Mouse (Mus musculus): ENCODE results near the gene Olfr654. TPM values are rescaled to one million over a fixed set of nuclear protein-coding genes. Genes with fewer than 3 reads are reported as not detected.

Olfr654 gene
- not detected for total RNA-seq (2022)

GRCm38 (mm10) chr7:104586725-104587124, at the start of gene Olfr654:
Olfr654 (plus strand) TSS chr7:104587025.
- DNase-seq = no peak

GRCm38 (mm10) chr7:104549833-104550232, 37.0 kb upstream of the Olfr654 start, which contains the start of gene Olfr651:
Olfr651 (plus strand) TSS chr7:104550133.
- no peak for DNase-seq

GRCm38 (mm10) chr7:104552700-104553099, 34.1 kb upstream of the Olfr654 start:
- DNase-seq = no peak

GRCm38 (mm10) chr7:104560601-104561000, 26.2 kb upstream of the Olfr654 start, which contains the start of gene Olfr652:
Olfr652 (plus strand) TSS chr7:104560901.
- DNase-seq = no peak

GRCm38 (mm10) chr7:104577014-104577413, 9.8 kb upstream of the Olfr654 start, which contains the start of gene Olfr653:
Olfr653 (plus strand) TSS chr7:104577314.
- no peak for DNase-seq

- DNase-seq = no peak
These were observed 6.0 kb upstream of the Olfr654 start for GRCm38 (mm10) chr7:104580846-104581245.

- DNase-seq = no peak
These were observed 5.4 kb upstream of the Olfr654 start for GRCm38 (mm10) chr7:104581429-104581828.

- no peak for DNase-seq
These were observed 1.4 kb downstream of the Olfr654 start for GRCm38 (mm10) chr7:104588274-104588673.

GRCm38 (mm10) chr7:104601679-104602078, 14.9 kb downstream of the Olfr654 start, which contains the start of gene Olfr655:
Olfr655 (minus strand) TSS chr7:104601779.
- DNase-seq = no peak

- peak; percentile 2 for DNase-seq
These were observed 16.3 kb downstream of the Olfr654 start for GRCm38 (mm10) chr7:104603173-104603572.

GRCm38 (mm10) chr7:104604727-104605126, 17.9 kb downstream of the Olfr654 start:
- no peak for DNase-seq

- no peak for DNase-seq
These were observed 26.8 kb downstream of the Olfr654 start, which contains the start of gene Olfr656 for GRCm38 (mm10) chr7:104613655-104614054. Olfr656 (plus strand) TSS chr7:104613955.

- DNase-seq = no peak
These were observed 37.7 kb downstream of the Olfr654 start, which contains the start of gene Olfr657 for GRCm38 (mm10) chr7:104624494-104624893. Olfr657 (plus strand) TSS chr7:104624794.

Other genes starting within 250 kb of the Olfr654 start
- gene Trim12c, start 233.7 kb upstream of the Olfr654 start, total RNA-seq (2022) = 10 to 100 TPM; 13.7 to 15.9 (median 15.1) TPM
- gene Trim30b, start 217.1 kb upstream of the Olfr654 start, total RNA-seq (2022) = under 1 TPM in 3 of 4 experiments, not detected in 1; 0.06 to 0.24 (median 0.22) TPM
- under 1 TPM in 2 of 4 experiments, not detected in 2; 0.16 to 0.17 TPM for gene Trim30c, start 186.2 kb upstream of the Olfr654 start, total RNA-seq (2022)
- 1 to 10 TPM; 5.7 to 9.1 (median 6.5) TPM for gene Trim30a, start 121.8 kb upstream of the Olfr654 start, total RNA-seq (2022)
- gene Trim30d, start 79.2 kb upstream of the Olfr654 start, total RNA-seq (2022) = 1 to 10 TPM; 6.8 to 8.8 (median 8.3) TPM
- gene Olfr651, start 36.9 kb upstream of the Olfr654 start, total RNA-seq (2022) = not detected
- not detected for gene Olfr652, start 26.1 kb upstream of the Olfr654 start, total RNA-seq (2022)
- gene Olfr653, start 9.7 kb upstream of the Olfr654 start, total RNA-seq (2022) = not detected
- not detected for gene Olfr655, start 14.8 kb downstream of the Olfr654 start, total RNA-seq (2022)
- gene Olfr656, start 26.9 kb downstream of the Olfr654 start, total RNA-seq (2022) = not detected
- gene Olfr657, start 37.8 kb downstream of the Olfr654 start, total RNA-seq (2022) = not detected
- gene Olfr658, start 60.3 kb downstream of the Olfr654 start, total RNA-seq (2022) = not detected
- not detected for gene Olfr659, start 79.7 kb downstream of the Olfr654 start, total RNA-seq (2022)
- gene Olfr661, start 99.5 kb downstream of the Olfr654 start, total RNA-seq (2022) = not detected
- gene Usp17le, start 190.4 kb downstream of the Olfr654 start, total RNA-seq (2022) = not detected

All from adrenal gland, adult 8-10 months (tissue).